Mouse (Mus musculus) ES-CJ7 (cell line): ENCODE measurements around the gene Gm5089.

Source experiments
- DNase-seq: peaks from one replicate; pipeline ENCODE4 v3.0.0; 2011; ENCODE audit warnings: low read depth, low spot score

Gene Gm5089

DNA sequence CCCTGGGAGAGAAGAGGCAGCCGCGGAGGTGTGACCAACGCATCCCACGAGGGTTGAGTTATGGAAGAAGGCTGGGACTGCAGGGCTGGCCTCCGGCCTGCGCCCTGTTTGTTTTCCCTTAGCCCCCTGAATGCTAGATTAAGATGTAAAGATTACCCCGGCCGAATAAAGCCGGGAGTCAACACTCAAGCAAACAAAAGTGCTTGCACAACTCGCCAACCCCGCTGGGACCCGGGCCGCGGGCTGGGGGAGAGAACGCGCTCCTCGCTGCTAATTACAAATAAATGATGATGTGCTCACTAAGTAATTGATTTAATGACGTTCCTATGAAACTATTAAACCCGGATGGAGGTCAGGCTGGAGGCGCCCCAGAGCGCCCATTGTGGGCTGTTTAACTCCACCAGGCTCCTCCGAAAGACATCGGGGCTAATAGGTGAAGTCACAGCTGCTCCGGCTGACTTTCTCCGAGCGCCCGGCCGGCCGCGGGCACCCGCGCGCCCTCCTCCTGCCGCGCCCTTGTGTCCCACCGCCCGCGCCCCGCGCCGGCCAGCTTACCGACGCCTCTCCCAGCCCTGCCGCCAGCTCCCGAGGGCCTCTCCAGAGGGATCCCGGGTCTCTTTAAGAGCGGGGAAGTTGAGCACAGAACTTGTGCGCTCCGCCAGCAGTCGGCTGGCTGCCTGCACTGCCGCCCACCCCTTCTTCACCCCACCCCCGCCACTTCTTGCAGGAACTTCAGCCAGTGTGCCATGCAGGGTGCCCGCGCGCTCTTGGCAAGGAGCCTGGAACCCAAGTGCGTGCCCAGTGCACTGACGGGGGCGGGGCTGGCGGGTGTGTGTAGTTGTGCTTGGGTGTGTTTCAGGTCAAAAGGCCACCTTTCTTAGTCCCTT is at the start of gene Gm5089:
Gene Gm5089, minus strand, starts transcription at position 620 of the 887 bp plus-strand sequence.
- peak; percentile 32 for DNase-seq

GRCm38 (mm10) chr14:122492015-122492414 is 41.1 kb upstream of the Gm5089 start:
- DNase-seq = no peak

- DNase-seq = no peak
Measured at GRCm38 (mm10) chr14:122491521-122491920, 40.6 kb upstream of the Gm5089 start.

GRCm38 (mm10) chr14:122490441-122491328 is 39.8 kb upstream of the Gm5089 start, which contains the start of gene Gm10837:
Gm10837 (plus strand) TSS chr14:122490586.
- peak; percentile 43 for DNase-seq

- no peak for DNase-seq
Measured at GRCm38 (mm10) chr14:122489686-122490414, 38.9 kb upstream of the Gm5089 start.

GRCm38 (mm10) chr14:122489041-122489440 is 38.1 kb upstream of the Gm5089 start:
- no peak for DNase-seq

DNA sequence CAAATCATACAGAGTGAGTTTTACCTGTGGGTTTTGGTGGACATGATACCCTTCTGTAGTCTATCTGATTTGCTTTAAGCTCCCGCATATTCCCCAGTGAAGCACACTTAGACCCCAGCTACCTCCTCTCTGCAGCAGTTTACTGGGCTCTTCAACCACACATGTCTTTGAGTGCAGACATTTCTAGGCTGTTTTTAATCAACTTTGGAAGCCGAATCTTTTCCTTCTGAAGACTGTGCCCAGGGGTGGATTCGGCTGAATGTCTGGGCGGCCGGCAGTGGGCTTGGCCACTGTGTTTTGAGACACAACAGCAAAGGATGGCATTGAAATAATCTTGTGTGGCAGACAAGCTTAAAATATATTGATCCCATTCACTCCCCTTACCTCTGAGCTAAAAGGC is 36.5 kb upstream of the Gm5089 start:
- DNase-seq = no peak

- DNase-seq = no peak
Measured at GRCm38 (mm10) chr14:122486611-122487010, 35.7 kb upstream of the Gm5089 start.

DNA sequence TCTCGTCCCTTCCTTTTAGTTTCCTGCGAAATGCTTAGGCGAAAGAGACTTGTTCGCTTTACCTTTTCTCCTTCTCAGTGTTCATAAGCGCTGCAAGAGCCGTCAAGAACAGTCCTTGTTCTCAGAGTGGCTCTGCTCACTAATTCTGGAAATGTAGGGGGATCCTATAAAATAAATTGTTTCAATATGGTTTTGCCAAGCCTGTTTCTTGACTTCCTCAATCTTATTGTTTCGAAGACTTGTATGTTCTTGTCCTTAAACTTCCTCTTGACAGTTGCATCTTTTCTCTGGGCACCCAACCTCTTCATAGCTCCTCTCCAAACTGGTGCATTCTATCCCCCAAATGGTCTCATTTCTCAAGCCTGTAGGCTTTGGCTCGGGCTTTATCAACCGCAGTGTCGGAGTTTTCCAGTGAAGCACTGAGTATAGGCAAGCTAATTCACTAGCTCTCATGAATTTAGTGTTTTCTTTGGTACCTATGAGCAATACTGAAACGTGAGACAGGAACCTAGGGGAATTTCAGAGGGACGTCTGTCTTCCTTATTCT is 34.8 kb upstream of the Gm5089 start:
- no peak for DNase-seq

DNA sequence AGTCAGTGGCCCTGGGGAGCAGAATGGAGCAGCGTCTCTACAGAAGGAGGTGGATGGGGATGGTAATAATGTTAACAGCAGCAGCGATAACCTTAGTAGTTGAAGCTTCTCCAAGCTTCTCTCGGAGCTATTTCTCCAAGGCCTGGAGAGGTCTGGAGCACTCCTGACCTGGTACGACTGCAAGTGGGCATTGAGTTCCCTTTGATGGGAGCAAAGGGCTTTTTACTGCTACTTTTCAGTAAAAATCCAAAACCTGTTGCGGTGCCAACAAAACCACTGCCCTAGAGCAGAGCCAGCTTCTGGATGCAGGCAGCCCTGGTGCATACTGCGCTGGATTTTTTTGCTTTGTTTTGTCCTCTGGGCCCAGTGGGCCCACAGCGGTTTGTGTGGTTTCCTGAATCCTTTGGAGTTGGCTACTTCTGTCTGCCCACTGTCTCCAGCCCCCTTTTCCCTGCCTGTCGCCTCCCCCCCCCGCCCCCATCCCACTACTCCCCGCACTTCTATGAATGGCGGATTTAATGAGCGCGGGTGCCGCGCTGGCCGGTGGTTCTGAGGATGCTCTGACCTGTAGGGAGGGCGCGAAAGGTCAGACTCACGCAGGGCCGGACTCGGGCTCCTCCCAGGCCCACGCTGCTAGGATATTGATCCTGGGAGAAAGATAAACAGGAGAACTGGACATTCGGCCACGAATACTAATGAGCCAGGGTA is 34.1 kb upstream of the Gm5089 start:
- peak; percentile 39 for DNase-seq

GRCm38 (mm10) chr14:122484458-122484843 is 33.5 kb upstream of the Gm5089 start:
- DNase-seq = no peak

DNA sequence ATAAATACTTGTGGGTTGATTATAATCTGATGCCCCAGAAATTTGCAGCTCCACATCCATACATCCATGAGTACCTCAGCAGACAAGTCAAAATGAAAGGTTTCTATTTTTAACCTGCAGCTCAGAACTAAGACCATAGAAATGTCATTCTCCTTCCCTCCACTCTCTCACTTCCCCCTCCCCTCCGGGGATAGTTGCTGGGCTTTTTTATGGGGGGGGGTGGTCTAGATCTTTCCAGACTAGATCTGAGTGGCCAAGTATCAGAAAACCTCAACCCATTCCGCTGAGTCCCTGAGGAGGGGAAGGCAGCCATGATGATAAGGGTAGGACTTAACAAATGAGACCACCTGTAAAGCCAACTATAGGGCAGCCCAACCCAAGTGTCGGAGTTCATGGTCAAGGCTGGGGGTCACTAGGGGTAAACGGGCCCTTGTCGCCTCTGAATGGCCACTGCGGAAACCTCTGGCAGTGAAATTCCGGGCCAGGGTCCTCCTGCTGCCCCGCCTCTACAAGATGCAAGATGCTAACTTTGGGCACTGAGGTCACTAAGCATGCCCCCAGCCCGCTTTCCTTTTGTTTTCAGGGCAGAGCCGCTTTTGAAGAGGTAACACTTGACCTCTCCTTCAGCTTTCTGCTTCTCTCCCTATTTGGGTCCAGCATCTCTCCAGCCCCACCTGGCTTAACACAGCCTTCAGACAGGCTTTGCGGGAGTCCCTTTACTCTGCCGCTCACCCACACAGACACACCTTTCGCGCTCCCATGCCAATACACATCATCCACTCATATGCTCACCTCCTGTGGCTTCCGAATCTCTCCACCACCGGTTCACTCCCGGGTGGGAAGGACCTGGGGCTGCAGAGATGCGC is 32.9 kb upstream of the Gm5089 start:
- peak; percentile 49 for DNase-seq

GRCm38 (mm10) chr14:122483024-122483385 is 32.1 kb upstream of the Gm5089 start:
- DNase-seq = no peak

DNA sequence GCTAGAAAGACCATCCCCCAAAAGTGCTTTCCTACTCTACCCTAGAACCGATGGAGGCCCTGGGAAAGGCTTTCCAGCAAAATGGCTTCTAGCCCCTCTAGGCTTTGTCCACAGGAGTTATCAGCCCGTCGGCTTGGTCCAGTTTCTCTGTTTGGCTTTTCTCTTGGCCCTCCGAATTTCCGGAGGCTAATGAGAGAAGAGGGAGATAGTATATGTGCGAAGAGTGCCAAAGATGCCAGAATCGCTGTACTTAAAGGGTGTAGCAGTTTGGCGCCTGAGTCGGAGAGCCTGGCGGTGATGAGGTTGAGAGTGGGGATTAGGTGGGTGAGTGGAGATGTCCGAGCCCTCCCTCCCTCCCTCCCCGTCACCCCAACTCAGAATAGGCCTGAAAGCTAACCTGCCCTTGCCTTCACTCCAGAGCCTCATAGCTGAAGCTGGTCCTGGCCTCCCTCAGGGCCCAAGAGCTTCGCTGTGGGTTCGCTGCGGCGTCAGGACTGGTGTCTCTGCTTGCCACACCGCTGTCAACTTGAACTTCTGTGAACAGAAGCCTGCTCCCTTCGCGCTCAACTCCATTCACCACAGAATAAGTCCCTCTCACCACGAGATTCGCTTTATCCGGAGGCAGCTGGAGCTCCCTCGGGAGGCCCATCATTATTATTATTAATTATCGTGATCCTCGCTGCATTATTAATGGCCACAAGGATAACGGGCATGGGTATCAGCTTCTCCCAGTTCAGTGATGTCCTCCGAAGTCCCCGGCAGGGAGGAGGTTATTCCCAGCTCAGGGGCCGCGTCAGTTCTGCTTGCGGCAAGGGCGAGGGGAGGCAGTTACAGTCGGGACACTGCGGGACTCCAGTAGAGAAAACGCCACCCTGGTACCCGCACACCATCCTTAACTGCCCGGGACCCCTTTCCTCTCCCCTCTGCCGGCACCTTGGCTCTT is 31.4 kb upstream of the Gm5089 start:
- peak; percentile 84 for DNase-seq

GRCm38 (mm10) chr14:122481181-122481580 is 30.3 kb upstream of the Gm5089 start:
- DNase-seq = peak; percentile 70

GRCm38 (mm10) chr14:122480355-122480754 is 29.4 kb upstream of the Gm5089 start:
- peak; percentile 43 for DNase-seq

- DNase-seq = no peak
Measured at GRCm38 (mm10) chr14:122479461-122480109, 28.7 kb upstream of the Gm5089 start.

DNA sequence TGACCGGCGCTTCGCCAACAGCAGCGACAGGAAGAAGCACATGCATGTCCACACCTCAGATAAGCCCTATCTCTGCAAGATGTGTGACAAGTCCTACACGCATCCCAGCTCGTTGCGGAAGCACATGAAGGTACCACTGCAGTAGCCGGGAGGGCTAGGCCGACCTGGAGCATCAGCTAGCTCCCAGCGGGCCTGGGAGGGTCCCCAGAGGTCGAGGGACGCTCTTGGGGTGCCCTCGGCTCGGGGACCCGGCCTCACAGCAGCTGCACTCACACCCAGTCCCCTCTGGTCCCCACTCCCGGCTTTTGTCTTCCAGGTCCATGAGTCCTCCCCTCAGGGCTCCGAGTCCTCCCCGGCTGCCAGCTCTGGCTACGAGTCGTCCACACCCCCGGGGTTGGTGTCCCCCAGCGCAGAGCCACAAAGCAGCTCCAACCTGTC is 27.7 kb upstream of the Gm5089 start:
- DNase-seq = peak; percentile 61
